ENCODE assay signal across 21 mouse cellular contexts in the genomic region with DNA sequence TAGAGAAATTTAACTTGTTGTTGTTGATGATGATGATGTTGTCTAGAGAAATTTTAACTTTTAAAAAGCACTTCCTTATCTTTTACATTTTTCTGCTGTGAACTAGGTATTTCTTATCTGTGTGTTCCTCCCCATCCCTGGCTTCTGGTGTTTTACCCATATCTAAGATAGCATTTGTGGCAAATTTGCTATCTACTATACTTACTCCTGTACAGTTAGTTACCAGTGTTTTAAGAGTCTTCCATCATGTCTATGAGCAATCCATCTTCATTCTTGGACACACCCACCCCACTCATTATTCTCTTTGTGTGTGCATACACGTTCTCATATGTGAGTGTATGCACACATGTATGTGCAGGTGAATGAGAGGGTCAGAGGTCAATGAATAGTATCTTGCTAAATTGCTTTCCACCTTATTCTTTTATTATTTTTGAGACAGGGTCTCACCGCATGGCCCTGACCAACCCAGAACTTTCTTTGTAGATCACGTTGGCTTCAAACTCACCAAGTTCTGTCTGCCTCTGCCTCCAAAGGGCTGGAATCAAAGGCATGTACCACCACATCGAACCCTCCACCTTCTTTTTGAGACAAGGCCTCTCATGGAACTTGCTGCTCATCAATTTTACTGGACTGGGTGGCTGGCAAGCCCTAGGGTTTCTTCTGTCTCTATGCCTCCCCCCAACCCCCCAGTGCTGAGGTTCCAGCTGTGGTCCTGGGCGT. TPM values are rescaled to one million over a fixed set of nuclear protein-coding genes. Genes with fewer than 3 reads are reported as not detected.
A peak's percentile ranks its signal among the peaks of the same experiment; 100 is the strongest.
DNase-seq lines count a peak whose midpoint lies in the region; ATAC-seq and TF ChIP-seq lines count a peak whose summit lies in the region.
"Had no signal": no experiment of that assay in that cellular context is flagged by ENCODE, and none has a peak within 500 bp of the region (broad histone marks: within the 10 kb centered on the region; RNA-seq: fewer than 3 reads in every experiment).

No protein-coding gene starts in this region.

- peak; percentile 69 for ATAC-seq in G1E (ENCODE audit: extremely low read depth, insufficient number of reproducible peaks, low FRiP score, poor library complexity, severe bottlenecking)
- ATAC-seq in liver, embryonic 12.5 days, result peak; percentile 85
- peak; percentile 86 for ATAC-seq in liver, embryonic 16.5 days (ENCODE audit: low read depth)
- ATAC-seq in intestine, embryonic 16.5 days, result no peak
- no peak for ATAC-seq in hindbrain, embryonic 12.5 days (ENCODE audit: low FRiP score)
- ATAC-seq: activated CD4-positive, CD25-positive, alpha-beta regulatory T cell, adult 4 months; forebrain, embryonic 15.5 days; Patski had no signal

- no peak overlapping the region; the same call in 1 of the 2 replicates for H3K4me3 ChIP-seq in G1E (ENCODE audit: low read depth, low read length)
- peak overlapping the region; percentile 34 to 35 for H3K4me3 ChIP-seq in MEL (ENCODE audit: control insufficient read depth in 1 of 2, insufficient read depth in 1 of 2, low read depth in 2 of 2, low read length in 2 of 2)
- H3K4me3 ChIP-seq in liver, embryonic 12.5 days, result no peak overlapping the region
- no peak overlapping the region for H3K4me3 ChIP-seq in liver, embryonic 16.5 days (ENCODE audit: low read depth, low read length)
- no peak overlapping the region for H3K4me3 ChIP-seq in intestine, embryonic 16.5 days (ENCODE audit: low read length)
- no peak overlapping the region for H3K4me3 ChIP-seq in hindbrain, embryonic 12.5 days
- H3K4me3 ChIP-seq: embryonic facial prominence, embryonic 10.5 days; erythroblast, embryonic 14.5 days; forebrain, embryonic 15.5 days; heart, embryonic 10.5 days had no signal

- H3K9ac ChIP-seq in MEL (ENCODE audit: control insufficient read depth, low read depth, low read length, poor library complexity, severe bottlenecking), result peak overlapping the region; percentile 63
- peak overlapping the region; percentile 42; the same call in 1 of the 2 replicates for H3K9ac ChIP-seq in liver, embryonic 12.5 days
- no peak overlapping the region for H3K9ac ChIP-seq in liver, embryonic 16.5 days (ENCODE audit: low read depth, low read length)
- no peak overlapping the region for H3K9ac ChIP-seq in intestine, embryonic 16.5 days (ENCODE audit: low read depth, low read length)
- no peak overlapping the region for H3K9ac ChIP-seq in hindbrain, embryonic 12.5 days
- H3K9ac ChIP-seq: forebrain, embryonic 15.5 days; hindbrain, embryonic 14.5 days had no signal

- TF ChIP-seq RAD21 in MEL (IDR thresholded peaks at IDR 0.05; ENCODE audit: low read depth, low read length), result no peak

- H3K9me3 ChIP-seq in G1E (replicated peaks), result no peaks in the 10 kb centered on the region; the same call in 1 of the 2 replicates
- H3K9me3 ChIP-seq in MEL (replicated peaks; ENCODE audit: insufficient read depth, low read length), result no peaks in the 10 kb centered on the region
- H3K9me3 ChIP-seq in liver, embryonic 12.5 days (replicated peaks), result no peaks in the 10 kb centered on the region
- H3K9me3 ChIP-seq in liver, embryonic 16.5 days (replicated peaks; ENCODE audit: control insufficient read depth, low read length), result no peaks in the 10 kb centered on the region
- H3K9me3 ChIP-seq in intestine, embryonic 16.5 days (ENCODE audit: control insufficient read depth, low read length), result no peaks in the 10 kb centered on the region
- H3K9me3 ChIP-seq in hindbrain, embryonic 12.5 days (replicated peaks), result no peaks in the 10 kb centered on the region
- H3K9me3 ChIP-seq: embryonic facial prominence, embryonic 10.5 days; forebrain, embryonic 15.5 days; heart, embryonic 10.5 days had no signal

- H3K4me1 ChIP-seq in G1E (ENCODE audit: insufficient read depth, low read depth, low read length) (peaks cover 74% of the 10 kb centered on the region), MEL (ENCODE audit: control insufficient read depth in 1 of 2, insufficient read depth in 2 of 2, low read length in 2 of 2) (peaks cover 22 to 37% of the 10 kb centered on the region in 2 experiments)
- H3K4me1 ChIP-seq in liver, embryonic 12.5 days, result peaks cover 68% of the 10 kb centered on the region
- H3K4me1 ChIP-seq in liver, embryonic 16.5 days (ENCODE audit: control insufficient read depth, low read depth, low read length), result peaks cover 20% of the 10 kb centered on the region
- H3K4me1 ChIP-seq in intestine, embryonic 16.5 days (ENCODE audit: control insufficient read depth, insufficient read depth, low read length), result no peaks in the 10 kb centered on the region
- H3K4me1 ChIP-seq in hindbrain, embryonic 12.5 days, result 0 out of 2 replicates have a peak, but pooled peaks cover 6% of the 10 kb centered on the region

- H3K4me2 ChIP-seq in liver, embryonic 12.5 days, result peak overlapping the region; percentile 50
- H3K4me2 ChIP-seq in liver, embryonic 16.5 days (ENCODE audit: low read depth, low read length), result peak overlapping the region; percentile 33
- no peak overlapping the region for H3K4me2 ChIP-seq in intestine, embryonic 16.5 days (ENCODE audit: low read depth, low read length)
- H3K4me2 ChIP-seq in hindbrain, embryonic 12.5 days (replicated peaks), result no peak overlapping the region
- H3K4me2 ChIP-seq: forebrain, embryonic 15.5 days; hindbrain, embryonic 14.5 days had no signal

- H3K27ac ChIP-seq in MEL (ENCODE audit: control insufficient read depth, low read depth, low read length), result peak overlapping the region; percentile 91
- peak overlapping the region; percentile 82 for H3K27ac ChIP-seq in liver, embryonic 12.5 days
- peak overlapping the region; percentile 72 for H3K27ac ChIP-seq in liver, embryonic 16.5 days (ENCODE audit: low read length)
- H3K27ac ChIP-seq in intestine, embryonic 16.5 days (ENCODE audit: low read length), result no peak overlapping the region
- H3K27ac ChIP-seq in hindbrain, embryonic 12.5 days, result no peak overlapping the region
- H3K27ac ChIP-seq: embryonic facial prominence, embryonic 10.5 days; forebrain, embryonic 15.5 days; heart, embryonic 10.5 days; hindbrain, embryonic 14.5 days had no signal

- H3K27me3 ChIP-seq in G1E (ENCODE audit: insufficient read depth, low read length), result no peaks in the 10 kb centered on the region
- no peaks in the 10 kb centered on the region for H3K27me3 ChIP-seq in MEL (ENCODE audit: control insufficient read depth in 1 of 2, insufficient read depth in 2 of 2, low read length in 2 of 2)
- H3K27me3 ChIP-seq in liver, embryonic 12.5 days (replicated peaks), result no peaks in the 10 kb centered on the region
- H3K27me3 ChIP-seq in liver, embryonic 16.5 days (ENCODE audit: control insufficient read depth, insufficient read depth, low read depth, low read length), result no peaks in the 10 kb centered on the region
- H3K27me3 ChIP-seq in intestine, embryonic 16.5 days (replicated peaks; ENCODE audit: control insufficient read depth, insufficient read depth, low read length), result no peaks in the 10 kb centered on the region
- H3K27me3 ChIP-seq in hindbrain, embryonic 12.5 days, result no peaks in the 10 kb centered on the region
- H3K27me3 ChIP-seq: forebrain, embryonic 15.5 days; Patski had no signal

- no peaks in the 10 kb centered on the region for H3K36me3 ChIP-seq in G1E (replicated peaks)
- H3K36me3 ChIP-seq in MEL (ENCODE audit: control insufficient read depth in 1 of 2, insufficient read depth in 2 of 2, low read length in 2 of 2), result peaks cover 0 to 37% of the 10 kb centered on the region in 2 experiments; a peak in 2 of 4 replicates
- no peaks in the 10 kb centered on the region for H3K36me3 ChIP-seq in liver, embryonic 12.5 days
- no peaks in the 10 kb centered on the region for H3K36me3 ChIP-seq in liver, embryonic 16.5 days (ENCODE audit: control insufficient read depth, insufficient read depth)
- no peaks in the 10 kb centered on the region for H3K36me3 ChIP-seq in intestine, embryonic 16.5 days (ENCODE audit: control insufficient read depth, insufficient read depth, low read length)
- no peaks in the 10 kb centered on the region for H3K36me3 ChIP-seq in hindbrain, embryonic 12.5 days
- H3K36me3 ChIP-seq: embryonic facial prominence, embryonic 10.5 days; forebrain, embryonic 15.5 days; heart, embryonic 10.5 days had no signal

- TF ChIP-seq CTCF in G1E (IDR thresholded peaks at IDR 0.05; ENCODE audit: low read depth, low read length) (no peak), MEL (IDR thresholded peaks at IDR 0.05 in 2 of 3, conservative IDR thresholded peaks at IDR 0.05 in 1 of 3; ENCODE audit: control insufficient read depth in 1 of 3, insufficient read depth in 1 of 3, low read depth in 2 of 3, low read length in 3 of 3, poor library complexity in 1 of 3, severe bottlenecking in 1 of 3) (no peak)

- 69% methylated on average over 5 of the region's 5 CpGs for WGBS in liver, embryonic 12.5 days (ENCODE audit: insufficient replicate concordance)
- 68% methylated on average over 5 of the region's 5 CpGs for WGBS in liver, embryonic 16.5 days (ENCODE audit: insufficient replicate concordance)
- 85% methylated on average over 5 of the region's 5 CpGs for WGBS in intestine, embryonic 16.5 days
- WGBS in hindbrain, embryonic 12.5 days, result 90% methylated on average over 5 of the region's 5 CpGs

- intact Hi-C loops in left cerebral cortex, postnatal 14 days (cut with DNase I), result no loop called here

- no peak for TF ChIP-seq POLR2A in MEL (IDR thresholded peaks at IDR 0.05; ENCODE audit: control insufficient read depth in 1 of 2, insufficient read depth in 1 of 2, low read depth in 1 of 2, low read length in 2 of 2, poor library complexity in 1 of 2)

- H3K79me2 ChIP-seq in MEL (ENCODE audit: control insufficient read depth, insufficient read depth, low read length, poor library complexity), result no peaks in the 10 kb centered on the region; the same call in 1 of the 2 replicates

- no peak for DNase-seq in G1E (ENCODE audit: low spot score)
- peak; percentile 63 for DNase-seq in MEL (ENCODE audit: low read depth, low spot score)
- no peak for DNase-seq in left cerebral cortex, postnatal 14 days (ENCODE audit: low spot score in 2 of 2)
- no peak for DNase-seq in lung, postnatal 36 days
- DNase-seq: adrenal gland, postnatal 14 days; cerebellum, adult 18-20 months; cerebellum, adult 9-11 months; gastrocnemius, postnatal 36 days; heart, adult 18-20 months; heart, postnatal 10 days had no signal

- TF ChIP-seq EP300 in MEL (IDR thresholded peaks at IDR 0.05; ENCODE audit: low read depth in 1 of 2, low read length in 2 of 2), result peak; percentile 96

RNA-seq across cellular contexts. Expression of a gene that starts 15.4 kb away (rescaled TPM):
- total RNA-seq in G1E (2014; fragmentation: Nextera tagmentation) (963 and 1,004 TPM in 2 replicates), G1E (2017) (415 and 523 TPM in 2 replicates), MEL (2012; rRNA removed) (326 and 387 TPM in 2 replicates)
- polyA plus RNA-seq in G1E (2012) (728 and 853 TPM in 2 replicates), MEL (2012; ENCODE audit: insufficient read depth in 1 of 2, insufficient read length in 2 of 2, low read depth in 1 of 2, low replicate concordance in 2 of 2, missing spikeins in 1 of 2) (1,000 to 10,000 TPM in 1 of 2 experiments, 100 to 1,000 TPM in 1; 921 to 2,567 TPM)
- polyA plus RNA-seq in liver, embryonic 12.5 days (2016; fragmentation: Nextera tagmentation; extraction: Ambion mirVana), result 290 and 301 TPM in 2 replicates
- polyA plus RNA-seq in liver, embryonic 16.5 days (2015; fragmentation: Nextera tagmentation; extraction: Ambion mirVana), result 161 TPM in 2 replicates
- polyA plus RNA-seq in intestine, embryonic 16.5 days (2015; fragmentation: Nextera tagmentation; extraction: Ambion mirVana), result 162 and 169 TPM in 2 replicates
- total RNA-seq in left cerebral cortex, postnatal 14 days (2021), result 100 to 1,000 TPM; 120 to 124 TPM
- 190 and 195 TPM in 2 replicates for polyA plus RNA-seq in hindbrain, embryonic 12.5 days (2016; fragmentation: Nextera tagmentation; extraction: Ambion mirVana)

Comparison
In these comparisons a context has a peak if more than half of its experiments do, and no peak if none do; other contexts are left out.
1. H3K9ac ChIP-seq: peak in MEL (single experiment) and liver, embryonic 12.5 days (single experiment); none in liver, embryonic 16.5 days (single experiment), intestine, embryonic 16.5 days (single experiment) and hindbrain, embryonic 12.5 days (single experiment).
2. ATAC-seq: peak in G1E (single experiment), liver, embryonic 12.5 days (single experiment) and liver, embryonic 16.5 days (single experiment); none in intestine, embryonic 16.5 days (single experiment) and hindbrain, embryonic 12.5 days (single experiment).
3. H3K4me3 ChIP-seq: peak in MEL (2 of 2); none in G1E (single experiment), liver, embryonic 12.5 days (single experiment), liver, embryonic 16.5 days (single experiment), intestine, embryonic 16.5 days (single experiment) and hindbrain, embryonic 12.5 days (single experiment).
4. H3K27ac ChIP-seq: peak in MEL (single experiment), liver, embryonic 12.5 days (single experiment) and liver, embryonic 16.5 days (single experiment); none in intestine, embryonic 16.5 days (single experiment) and hindbrain, embryonic 12.5 days (single experiment).
5. H3K4me2 ChIP-seq: peak in liver, embryonic 12.5 days (single experiment) and liver, embryonic 16.5 days (single experiment); none in intestine, embryonic 16.5 days (single experiment) and hindbrain, embryonic 12.5 days (single experiment).